Mouse (Mus musculus): ENCODE measurements around the gene E130114P18Rik. TPM values are rescaled to one million over a fixed set of nuclear protein-coding genes. Genes with fewer than 3 reads are reported as not detected.

The E130114P18Rik gene
- polyA plus RNA-seq, 1 experiment: not detected

DNA sequence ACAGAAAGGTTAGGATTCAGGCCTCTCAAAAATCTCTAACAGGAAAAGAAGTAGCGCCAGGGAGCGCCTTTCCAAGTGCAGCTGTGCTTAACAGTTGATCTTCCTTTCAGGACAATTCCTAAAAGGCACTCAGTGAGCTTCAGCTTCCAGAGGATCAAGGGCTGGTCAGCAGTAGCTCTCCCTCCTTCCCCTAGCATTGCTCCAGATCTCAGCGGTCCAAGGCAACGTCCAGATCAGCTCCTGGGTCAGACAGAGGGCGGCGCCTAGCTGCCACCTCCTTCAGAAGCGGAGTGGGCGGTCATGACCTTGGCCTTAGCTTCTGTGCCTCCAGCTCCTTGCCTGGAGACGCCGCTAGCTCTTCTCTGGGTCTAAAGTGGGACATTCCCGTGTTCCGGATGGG is 23.6 kb downstream of the E130114P18Rik start:
- no peak for TF ChIP-seq GATA1 (IDR thresholded peaks at IDR 0.05; ENCODE audit: low read length)

DNA sequence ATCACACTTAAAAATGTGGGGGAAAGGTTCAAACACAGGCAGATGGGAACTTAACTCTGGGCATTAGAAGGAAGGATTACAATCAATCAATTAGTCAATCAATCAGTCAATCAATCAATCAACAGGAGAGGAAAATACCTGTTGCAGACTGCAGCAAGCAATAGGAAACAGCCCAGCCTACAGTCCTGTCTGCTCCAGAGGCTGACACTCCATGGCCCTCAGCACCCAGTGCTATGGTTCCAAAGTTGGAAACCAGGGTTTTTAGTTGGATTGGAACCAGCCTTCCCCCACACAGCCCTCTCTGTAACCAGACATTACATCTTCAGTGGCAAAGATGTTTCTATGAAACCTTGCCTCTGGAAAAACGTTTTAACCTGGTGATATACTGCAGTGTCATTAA is 24.4 kb downstream of the E130114P18Rik start:
- no peak for TF ChIP-seq GATA1 (IDR thresholded peaks at IDR 0.05; ENCODE audit: low read length)

DNA sequence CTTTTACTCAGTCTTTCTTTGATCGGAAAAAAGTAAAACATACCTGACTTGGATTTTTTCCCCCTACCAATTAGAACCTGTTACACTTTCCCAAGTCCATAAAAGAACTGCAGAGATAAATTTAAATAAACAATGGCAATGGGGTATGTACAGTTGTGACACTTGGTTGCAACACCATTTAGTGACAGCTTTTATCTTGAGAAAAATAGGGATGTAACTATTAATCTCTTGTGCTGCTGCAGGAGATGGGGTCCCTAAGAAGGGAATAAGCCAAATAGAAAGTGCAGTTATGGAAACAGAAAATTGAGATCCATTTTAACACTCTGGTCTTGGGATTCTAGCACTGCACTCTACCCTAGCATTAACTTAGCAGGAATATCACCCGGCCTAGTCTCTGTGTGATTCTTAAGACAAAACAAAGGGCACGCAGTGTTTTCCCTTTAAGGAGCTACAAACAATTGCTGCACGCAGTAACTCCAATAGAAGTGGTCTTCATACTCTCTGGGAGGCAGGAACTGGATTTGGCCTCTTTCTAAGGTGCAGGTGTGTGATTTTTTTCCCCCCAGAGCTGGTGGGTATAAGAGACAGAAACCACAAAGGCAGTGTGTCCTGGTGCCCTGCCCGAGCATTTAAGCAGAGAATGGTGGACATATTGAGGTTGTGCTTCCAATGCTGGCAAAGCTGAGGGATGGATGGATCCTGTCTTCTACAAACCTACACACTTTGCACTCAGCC is 25.4 kb downstream of the E130114P18Rik start:
- no peak for TF ChIP-seq GATA1 (IDR thresholded peaks at IDR 0.05; ENCODE audit: low read length)

DNA sequence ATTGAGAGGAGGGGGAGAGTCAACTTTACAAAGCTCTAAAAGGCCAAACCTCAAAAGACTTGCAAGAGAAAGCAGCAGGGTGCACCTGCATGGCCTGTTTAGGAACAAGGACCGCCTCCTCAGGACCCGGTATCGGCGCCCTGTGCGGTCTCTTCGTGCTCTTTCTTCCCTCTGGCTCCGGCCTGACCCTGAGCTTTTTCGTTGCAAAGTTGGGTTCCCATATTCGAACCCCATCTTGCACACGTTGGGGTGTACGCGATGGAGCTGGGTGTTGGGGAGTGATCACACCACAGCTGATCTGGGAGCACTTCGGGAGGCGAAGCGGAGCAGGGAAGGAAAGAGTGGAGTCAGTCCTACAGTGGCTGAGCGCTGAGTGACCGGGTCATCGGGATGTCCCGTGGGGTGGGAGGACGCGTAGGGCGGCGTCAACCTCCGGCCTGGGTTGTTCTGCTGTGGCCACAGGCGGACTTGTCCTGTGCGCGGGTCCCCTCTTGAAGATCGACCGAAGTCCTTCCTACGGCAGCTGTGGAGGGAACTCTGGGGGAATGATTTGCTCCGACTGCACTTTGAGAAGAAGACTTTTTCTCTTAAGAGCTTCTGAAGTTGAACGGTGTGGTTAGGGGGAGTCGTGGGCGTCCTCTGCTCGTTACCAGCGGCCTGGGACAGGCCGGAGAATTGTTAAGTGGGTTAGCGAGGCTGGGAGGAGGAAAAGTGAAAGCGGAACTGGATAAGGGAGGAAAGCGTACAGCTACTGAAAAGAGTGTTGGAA is 26.2 kb downstream of the E130114P18Rik start:
- no peak for TF ChIP-seq GATA1 (IDR thresholded peaks at IDR 0.05; ENCODE audit: low read length)

DNA sequence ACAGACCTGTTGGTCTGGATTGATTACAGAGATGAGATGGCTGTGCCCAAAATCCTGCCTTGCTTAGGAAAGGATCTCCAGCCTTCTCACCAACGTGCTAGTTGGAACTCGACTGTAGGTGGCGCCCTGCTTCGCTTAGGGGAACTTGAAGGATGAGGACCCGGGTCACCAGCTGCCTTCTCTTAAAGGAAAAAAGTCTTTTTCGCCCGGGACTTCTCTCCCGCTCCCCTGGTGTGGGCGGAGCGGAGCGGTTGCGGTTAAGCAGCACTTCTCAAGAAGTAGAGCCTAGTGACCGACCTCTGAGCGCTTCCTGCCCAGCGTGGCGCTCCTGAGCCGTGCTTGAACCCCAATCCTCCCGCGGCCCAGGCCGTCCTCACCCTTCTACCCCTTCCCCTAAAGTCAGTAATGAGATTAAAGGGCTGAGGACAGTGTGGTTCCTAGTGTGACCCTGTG is 26.8 kb downstream of the E130114P18Rik start:
- no peak for TF ChIP-seq GATA1 (IDR thresholded peaks at IDR 0.05; ENCODE audit: low read length)

DNA sequence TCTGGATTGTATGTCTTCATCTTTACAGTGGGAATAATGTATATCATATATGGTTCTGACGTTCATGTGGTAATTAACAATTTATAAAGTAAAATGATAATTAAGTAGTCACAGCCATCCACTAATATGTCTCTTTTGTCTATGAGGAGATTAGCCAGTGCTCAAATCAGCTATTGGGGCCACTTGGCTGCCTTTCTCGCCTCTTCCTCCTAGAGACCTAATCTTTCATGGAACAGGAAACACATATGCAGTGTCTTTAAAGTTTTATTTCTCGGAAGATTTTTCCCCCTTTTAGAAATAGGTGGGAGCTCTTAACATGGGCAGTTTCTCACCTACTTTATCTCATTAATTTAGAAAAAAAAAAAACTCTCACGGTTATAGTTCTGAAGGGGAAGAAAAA is 27.5 kb downstream of the E130114P18Rik start:
- no peak for TF ChIP-seq GATA1 (IDR thresholded peaks at IDR 0.05; ENCODE audit: low read length)

DNA sequence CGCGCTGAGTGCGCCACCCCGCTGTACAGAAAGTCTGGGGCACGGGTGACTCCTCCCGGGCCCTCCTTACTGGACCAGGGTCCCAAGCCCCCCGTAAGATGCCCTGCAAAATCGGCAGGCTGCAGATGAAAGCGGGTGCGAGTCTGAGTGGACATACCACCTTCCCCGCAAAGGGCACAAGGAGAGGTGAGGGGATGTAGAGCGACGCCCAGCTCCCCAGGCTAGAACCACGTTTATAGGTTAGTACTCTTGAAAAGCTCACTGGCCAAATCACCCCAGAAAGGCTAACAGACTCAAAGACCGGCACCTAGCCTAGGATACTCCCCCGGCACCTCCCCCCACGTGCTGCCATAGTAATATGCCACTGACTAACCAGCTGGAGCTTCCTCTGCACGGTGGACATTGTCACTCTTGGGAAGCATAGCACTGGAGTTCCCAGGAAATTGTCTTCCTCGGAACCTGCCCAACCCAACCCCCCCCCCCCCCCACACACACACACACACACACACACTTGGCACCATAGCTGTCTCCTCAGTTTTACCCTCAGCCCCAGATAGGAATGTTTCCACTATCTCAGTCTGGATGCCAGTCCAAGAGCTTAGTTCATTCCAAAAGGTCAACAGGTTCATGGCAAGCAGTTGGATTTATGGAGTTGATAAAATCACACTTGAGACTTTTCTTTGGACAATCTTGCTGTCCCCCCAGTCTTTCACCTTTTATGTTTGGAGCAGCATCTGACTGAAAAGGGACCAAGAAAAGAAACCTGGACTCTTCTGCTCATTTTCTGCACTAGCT is 31.6 kb downstream of the E130114P18Rik start:
- no peak for TF ChIP-seq GATA1 (IDR thresholded peaks at IDR 0.05; ENCODE audit: low read length)

DNA sequence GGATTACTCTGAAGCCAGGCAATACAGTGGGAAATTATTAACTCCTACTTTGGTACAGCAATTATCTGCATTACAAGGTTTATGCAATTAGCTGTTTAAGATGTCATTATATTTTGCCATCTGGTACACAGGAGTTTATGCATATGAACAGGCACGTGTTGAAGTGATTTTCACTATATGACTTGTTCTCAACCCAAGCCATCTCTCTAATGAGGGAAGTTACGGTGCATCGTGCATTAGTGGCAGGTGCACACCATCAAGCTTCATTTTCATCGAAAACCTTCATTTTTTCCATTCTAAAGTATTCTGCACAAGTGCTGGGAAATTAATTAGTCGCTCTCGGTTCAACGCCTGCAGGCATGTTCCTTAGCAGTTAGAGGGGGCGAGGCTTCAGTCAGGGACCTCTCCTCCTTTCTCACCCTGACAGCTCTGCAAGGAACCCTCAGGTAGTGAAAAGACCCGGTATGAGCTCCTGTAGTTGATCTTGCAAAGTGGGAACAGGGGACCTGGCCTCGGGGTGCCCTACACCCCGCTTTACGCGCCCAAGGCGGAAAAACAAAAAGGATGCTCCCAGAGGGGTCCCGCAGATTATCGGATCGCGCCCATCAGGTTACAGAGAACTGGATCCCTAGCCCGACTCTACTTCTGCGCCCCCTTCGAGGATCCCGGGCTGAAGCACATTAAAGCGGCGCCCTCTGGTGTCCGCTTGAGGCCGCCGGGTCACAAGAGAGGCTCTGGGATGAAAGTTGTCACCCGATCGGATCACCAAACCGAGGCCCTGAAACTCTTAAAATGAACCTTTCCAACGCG is 32.4 kb downstream of the E130114P18Rik start:
- TF ChIP-seq GATA1 (IDR thresholded peaks at IDR 0.05; ENCODE audit: low read length): no peak

DNA sequence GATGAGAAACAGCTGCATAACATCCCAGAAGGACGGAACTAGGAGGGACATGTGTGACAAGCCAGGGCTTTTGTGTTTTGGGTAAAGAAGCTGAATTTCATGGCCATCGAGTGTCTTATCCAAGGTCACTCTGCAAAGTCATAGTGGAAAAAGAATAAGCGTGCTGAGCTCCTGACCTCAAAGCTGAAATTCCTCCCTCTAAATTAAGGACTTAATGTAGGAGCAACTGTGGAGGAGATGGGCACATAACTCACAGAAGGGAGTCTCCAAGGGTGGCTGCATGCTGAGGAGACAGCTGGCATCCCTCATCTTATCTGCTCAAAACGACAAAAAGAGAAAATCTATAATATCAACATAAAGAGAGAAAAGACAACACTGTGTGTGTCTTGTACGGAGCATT is 33.9 kb downstream of the E130114P18Rik start:
- no peak for TF ChIP-seq GATA1 (IDR thresholded peaks at IDR 0.05; ENCODE audit: low read length)

DNA sequence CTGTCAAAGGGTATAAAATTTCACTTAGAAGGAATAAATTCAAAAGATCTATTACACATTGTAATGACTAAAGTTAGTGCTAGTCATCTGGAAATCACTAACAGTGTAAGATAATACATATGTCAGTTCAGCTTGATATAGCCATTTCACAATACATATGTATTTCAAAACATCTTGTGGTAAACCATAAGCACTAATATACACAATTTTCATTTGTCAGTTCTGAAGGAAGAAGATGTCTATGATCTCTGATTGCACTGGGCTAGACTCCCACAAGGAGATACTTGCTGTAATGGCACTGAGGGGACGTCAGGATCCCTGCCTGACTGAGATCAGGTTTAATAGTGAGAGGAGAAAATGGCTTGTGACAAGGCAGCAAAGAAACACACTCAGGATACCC is 44.5 kb downstream of the E130114P18Rik start:
- no peak for TF ChIP-seq GATA1 (IDR thresholded peaks at IDR 0.05; ENCODE audit: low read length)

DNA sequence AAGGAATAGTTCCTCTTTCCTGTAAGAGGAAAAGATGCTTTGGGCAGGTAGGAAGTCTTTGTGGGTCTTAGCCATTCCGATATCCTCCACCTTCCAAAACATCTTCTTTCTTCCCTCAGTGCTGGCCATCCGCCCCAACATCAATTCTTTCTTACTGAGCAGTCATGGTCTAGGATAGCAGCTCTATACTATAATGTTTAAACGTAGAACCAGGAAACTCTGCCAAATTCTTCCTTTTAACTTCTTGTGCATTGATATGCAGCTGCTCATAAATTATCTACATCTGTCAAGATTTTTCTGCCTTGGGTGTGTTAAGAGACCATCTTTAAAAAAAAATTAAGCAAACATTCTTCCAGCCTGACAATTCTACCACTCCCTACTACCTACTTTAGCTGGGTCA is 47.5 kb downstream of the E130114P18Rik start:
- no peak for TF ChIP-seq GATA1 (IDR thresholded peaks at IDR 0.05; ENCODE audit: low read length)

DNA sequence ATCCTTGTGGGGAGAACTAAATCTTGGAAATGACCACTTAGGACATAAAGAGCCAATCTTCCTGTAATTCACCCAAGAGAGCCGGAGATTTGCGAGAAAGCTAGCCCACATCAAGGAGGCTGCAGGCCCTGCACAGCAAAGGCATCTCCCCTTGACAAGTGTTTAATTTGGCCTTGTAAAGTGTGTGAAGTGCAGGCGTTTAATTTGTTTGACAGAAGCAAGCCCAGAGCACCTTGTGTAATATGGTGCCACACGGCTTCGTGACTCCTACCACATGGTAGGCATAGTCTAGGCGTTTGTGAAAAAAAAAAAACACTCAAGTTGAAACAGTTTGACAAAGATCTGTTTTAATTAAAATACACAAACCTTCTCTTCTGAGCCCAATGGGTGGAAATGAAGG is 47.9 kb downstream of the E130114P18Rik start:
- no peak for TF ChIP-seq GATA1 (IDR thresholded peaks at IDR 0.05; ENCODE audit: low read length)

DNA sequence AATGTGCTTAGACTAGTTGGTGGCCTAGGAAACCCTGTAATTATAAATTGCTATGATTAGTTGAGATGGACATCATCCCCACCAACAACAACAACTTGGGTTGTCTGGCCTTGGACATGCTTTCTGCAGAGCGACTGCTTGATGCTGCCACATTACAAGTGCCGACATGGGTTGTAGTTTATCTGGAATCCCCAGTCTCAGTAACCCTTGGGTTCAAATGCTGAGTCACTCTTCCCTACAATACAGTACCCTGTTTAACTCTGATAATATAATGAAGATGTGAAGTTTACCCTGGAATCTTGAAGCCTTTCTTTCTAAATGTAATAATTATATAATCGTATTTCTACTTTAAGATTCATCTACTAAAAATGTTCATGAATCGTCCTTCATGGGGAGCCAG is 49.4 kb downstream of the E130114P18Rik start:
- TF ChIP-seq GATA1 (IDR thresholded peaks at IDR 0.05; ENCODE audit: low read length): no peak

DNA sequence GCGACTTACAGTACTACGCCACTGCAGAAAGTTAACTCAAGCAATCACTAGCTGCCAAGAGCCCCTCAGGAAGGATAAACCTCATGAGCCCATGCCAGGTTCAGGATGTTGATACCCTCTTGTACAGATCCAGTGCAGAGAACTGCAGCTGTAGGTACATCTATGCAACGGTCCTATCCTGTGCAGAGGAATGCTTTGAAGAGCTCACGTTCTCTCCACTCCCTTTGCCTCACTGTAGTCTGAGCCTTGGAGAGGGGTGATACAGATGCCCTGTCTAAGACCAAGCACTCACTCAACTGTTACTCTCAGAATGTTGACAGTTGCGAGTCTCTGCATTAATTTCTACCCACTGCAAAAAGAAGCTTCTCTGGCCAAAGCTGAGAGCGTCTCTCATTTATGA is 54.5 kb downstream of the E130114P18Rik start:
- TF ChIP-seq GATA1 (IDR thresholded peaks at IDR 0.05; ENCODE audit: low read length): no peak

DNA sequence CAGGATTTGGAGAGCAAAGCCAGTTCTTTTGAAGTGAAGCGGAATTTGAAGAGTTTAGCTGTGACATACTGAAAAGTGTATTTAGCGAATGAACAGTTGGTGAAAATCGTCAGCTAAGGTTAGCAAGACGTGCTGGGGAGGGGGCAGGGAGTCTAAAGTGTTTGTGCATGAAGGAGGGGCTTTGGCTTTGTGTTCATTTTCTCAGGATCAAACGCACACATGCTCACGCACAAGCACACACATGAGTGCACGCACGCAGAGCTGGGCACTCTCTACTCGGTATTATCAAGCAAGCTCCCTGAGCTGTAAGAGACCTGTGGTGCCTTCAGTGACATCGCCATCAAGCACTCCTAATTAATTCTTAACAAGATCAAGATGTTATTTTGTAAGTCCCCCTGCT is 55.2 kb downstream of the E130114P18Rik start:
- no peak for TF ChIP-seq GATA1 (IDR thresholded peaks at IDR 0.05; ENCODE audit: low read length)
